Mouse (Mus musculus) CH12.LX (cell line): ENCODE data around the gene Pde6b. TPM values are rescaled to one million over a fixed set of nuclear protein-coding genes. Genes with fewer than 3 reads are reported as not detected.
A peak's percentile ranks its signal among the peaks of the same experiment; 100 is the strongest.

ENCODE experiments used
- DNase-seq: peaks from one replicate; pipeline ENCODE4 v3.0.0-alpha.2; 2013; ENCODE audit errors: extremely low read depth
- H3K27ac ChIP-seq: 2 replicates; pipeline ENCODE4 v1.5.1; 2012; ENCODE audit warnings: low read depth, mild to moderate bottlenecking, control low read depth, moderate library complexity; ENCODE audit not compliant: insufficient read depth
- H3K27me3 ChIP-seq: replicated peaks from 2 replicates; pipeline ENCODE3; 2012; ENCODE audit warnings: inconsistent platforms
- H3K36me3 ChIP-seq, 2 experiments: replicated peaks in 1 of 2; 2 replicates each; pipeline versions ENCODE3 to v1.6.1; 2012; ENCODE audit warnings: inconsistent platforms in 1 of 2, low read length in 1 of 2, mild to moderate bottlenecking in 1 of 2, mixed read lengths in 1 of 2, moderate library complexity in 1 of 2; ENCODE audit not compliant: control insufficient read depth in 1 of 2, insufficient read depth in 1 of 2
- H3K4me1 ChIP-seq, 2 experiments: 2 replicates each; pipeline ENCODE4 v1.6.1; 2012; ENCODE audit warnings: inconsistent platforms in 1 of 2, moderate library complexity in 1 of 2; ENCODE audit not compliant: insufficient read depth in 2 of 2, control insufficient read depth in 1 of 2
- H3K4me2 ChIP-seq: 2 replicates; pipeline ENCODE4 v1.6.1; 2012; ENCODE audit warnings: low read depth, mild to moderate bottlenecking, control low read depth; ENCODE audit not compliant: poor library complexity, insufficient read depth, severe bottlenecking
- H3K4me3 ChIP-seq, 3 experiments: fragments of 150-350 bp in 1 of 3; sonication (generic) in 1 of 3; replicated peaks in 1 of 3; 2 replicates each; pipeline versions ENCODE3 to v1.5.1; 2011 to 2012; ENCODE audit warnings: low read depth in 2 of 3, low read length in 2 of 3, mild to moderate bottlenecking in 2 of 3, moderate library complexity in 2 of 3, control low read depth in 1 of 3, improper control_type of control experiment in 1 of 3, inconsistent platforms in 1 of 3, mixed read lengths in 1 of 3; ENCODE audit not compliant: poor library complexity in 1 of 3
- H3K79me2 ChIP-seq: replicated peaks from 2 replicates; pipeline ENCODE4 v1.6.1; 2012; ENCODE audit warnings: mild to moderate bottlenecking, moderate library complexity; ENCODE audit not compliant: control insufficient read depth, poor library complexity, insufficient read depth, severe bottlenecking; ENCODE audit errors: extremely low read depth
- H3K9ac ChIP-seq: 2 replicates; pipeline ENCODE4 v1.6.1; 2012; ENCODE audit warnings: low read depth, mild to moderate bottlenecking, control low read depth, moderate library complexity; ENCODE audit not compliant: insufficient read depth
- H3K9me3 ChIP-seq: replicated peaks from 2 replicates; pipeline ENCODE3; 2012; ENCODE audit warnings: low read length, inconsistent platforms, mixed read lengths
- BHLHE40 ChIP-seq: IDR thresholded peaks from 2 replicates; pipeline ENCODE4 v1.6.1; 2011; ENCODE audit warnings: mild to moderate bottlenecking, low read depth, low read length, improper control_type of control experiment
- CHD1 ChIP-seq: IDR thresholded peaks from 2 replicates; pipeline ENCODE4 v1.6.1; 2012; ENCODE audit warnings: low read depth, low read length, improper control_type of control experiment, inconsistent platforms
- CHD2 ChIP-seq: IDR thresholded peaks from 2 replicates; pipeline ENCODE4 v1.6.1; 2011; ENCODE audit warnings: low read length, improper control_type of control experiment
- CTCF ChIP-seq, 2 experiments: IDR thresholded peaks in 1 of 2; conservative IDR thresholded peaks in 1 of 2; 2 replicates each; pipeline ENCODE4 v1.5.1; 2011 to 2012; ENCODE audit warnings: low read depth in 2 of 2, low read length in 2 of 2, improper control_type of control experiment in 1 of 2, inconsistent platforms in 1 of 2, mild to moderate bottlenecking in 1 of 2, moderate library complexity in 1 of 2
- ELF1 ChIP-seq: IDR thresholded peaks from 2 replicates; pipeline ENCODE4 v1.6.1; 2014; ENCODE audit warnings: low read depth, mild to moderate bottlenecking, inconsistent platforms, low read length, improper control_type of control experiment
- EP300 ChIP-seq: IDR thresholded peaks from 2 replicates; pipeline ENCODE4 v1.6.1; 2011; ENCODE audit warnings: low read length, improper control_type of control experiment
- ETS1 ChIP-seq: conservative IDR thresholded peaks from 2 replicates; pipeline ENCODE4 v1.6.1; 2012; ENCODE audit warnings: low read depth, mild to moderate bottlenecking, inconsistent platforms, low read length, improper control_type of control experiment, moderate library complexity
- GABPA ChIP-seq: IDR thresholded peaks from 2 replicates; pipeline ENCODE4 v1.6.1; 2012; ENCODE audit warnings: low read depth, low read length, improper control_type of control experiment, inconsistent platforms; ENCODE audit not compliant: insufficient replicate concordance
- HCFC1 ChIP-seq: IDR thresholded peaks from 2 replicates; pipeline ENCODE4 v1.6.1; 2012; ENCODE audit warnings: low read depth, mild to moderate bottlenecking, inconsistent platforms, low read length, improper control_type of control experiment
- JUN ChIP-seq: IDR thresholded peaks from 2 replicates; pipeline ENCODE4 v1.6.1; 2011; ENCODE audit warnings: low read depth, mild to moderate bottlenecking, low read length, improper control_type of control experiment, moderate library complexity; ENCODE audit not compliant: insufficient read depth
- MXI1 ChIP-seq: IDR thresholded peaks from 2 replicates; pipeline ENCODE4 v1.6.1; 2011; ENCODE audit warnings: mild to moderate bottlenecking, low read depth, low read length, improper control_type of control experiment
- MYC ChIP-seq: IDR thresholded peaks from 2 replicates; pipeline ENCODE4 v1.6.1; 2011; ENCODE audit warnings: low read depth, mild to moderate bottlenecking, improper control_type of control experiment, low read length
- NRF1 ChIP-seq: IDR thresholded peaks from 2 replicates; pipeline ENCODE4 v1.6.1; 2014; ENCODE audit warnings: low read depth, mild to moderate bottlenecking, inconsistent platforms, low read length, improper control_type of control experiment, moderate library complexity
- POLR2A ChIP-seq: IDR thresholded peaks from 2 replicates; pipeline ENCODE4 v1.6.1; 2011; ENCODE audit warnings: low read depth, mild to moderate bottlenecking, improper control_type of control experiment, low read length
- RAD21 ChIP-seq: IDR thresholded peaks from 2 replicates; pipeline ENCODE4 v1.6.1; 2011; ENCODE audit warnings: low read depth, mild to moderate bottlenecking, low read length, improper control_type of control experiment, moderate library complexity
- USF1 ChIP-seq: IDR thresholded peaks from 2 replicates; pipeline ENCODE4 v1.6.1; 2014; ENCODE audit warnings: low read depth, mild to moderate bottlenecking, inconsistent platforms, low read length, improper control_type of control experiment
- ZMIZ1 ChIP-seq: IDR thresholded peaks from 2 replicates; pipeline ENCODE4 v1.6.1; 2012; ENCODE audit warnings: low read depth, mild to moderate bottlenecking, inconsistent platforms, low read length, improper control_type of control experiment
- ZNF384 ChIP-seq: IDR thresholded peaks from 2 replicates; pipeline ENCODE4 v1.6.1; 2012; ENCODE audit warnings: low read depth, low read length, improper control_type of control experiment, inconsistent platforms
- dilution Hi-C: fragments of 300-500 bp; cut with MboI; formaldehyde crosslinking; loops from 2 replicates; pipeline ENCODE4 v1.14.3; 2020; ENCODE audit warnings: low sequenced_read_pairs; ENCODE audit not compliant: extremely low pct_unique_long_range_greater_than_20kb, extremely low pct_ligation_motif_present
- in situ Hi-C: fragments of 300-500 bp; cut with MboI; formaldehyde crosslinking; loops from 3 replicates; pipeline ENCODE4 v1.14.3; 2019; ENCODE audit warnings: low sequenced_read_pairs, low pct_ligation_motif_present, low pct_unique_long_range_greater_than_20kb, mixed read lengths
- polyA plus RNA-seq: library from polyadenylated mRNA; unstranded; fragments of >175 nt; gene quantifications from 2 replicates; pipeline ENCODE4 v1.2.1, GENCODE M21; 2012; ENCODE audit warnings: low read depth; ENCODE audit not compliant: insufficient read length
- total RNA-seq, 2 experiments: library from RNA; depleted of rRNA; stranded (reverse); fragments of 300-350 nt in 1 of 2; fragments of >200 nt in 1 of 2; gene quantifications; 2 replicates each; pipeline ENCODE4 v1.2.3; 2012 to 2014

The Pde6b gene
- total and polyA plus RNA-seq, 3 experiments: 0.11 TPM; not detected in 2

GRCm38 (mm10) chr5:108458706-108459105 is 70.5 kb downstream of the Pde6b start:
- peaks cover 24% of the 10 kb centered on the region for H3K79me2 ChIP-seq
- DNase-seq: no peak
- no peaks in the 10 kb centered on the region for H3K9me3 ChIP-seq
- H3K4me2 ChIP-seq: no peak overlapping the region
- dilution Hi-C loops: no loop called here
- H3K9ac ChIP-seq: no peak overlapping the region
- no peak for TF ChIP-seq CHD1
- H3K4me3 ChIP-seq: no peak overlapping the region
- in situ Hi-C loops: no loop called here
- H3K27ac ChIP-seq: no peak overlapping the region
- peaks cover 0 to 2% of the 10 kb centered on the region in 2 experiments for H3K36me3 ChIP-seq
- H3K27me3 ChIP-seq: peaks cover 29% of the 10 kb centered on the region
- peaks cover 8 to 22% of the 10 kb centered on the region in 2 experiments for H3K4me1 ChIP-seq

- Histone ChIP-seq H3K9ac (no peak overlapping the region), H3K4me3 (peak overlapping the region; percentile 51 to 63 (median 56)), H3K9me3 (no peaks in the 10 kb centered on the region), H3K36me3 (peaks cover 0 to 2% of the 10 kb centered on the region in 2 experiments), H3K4me2 (peak overlapping the region; percentile 75), H3K27me3 (peaks cover 29% of the 10 kb centered on the region), H3K27ac (no peak overlapping the region), H3K4me1 (peaks cover 8 to 31% of the 10 kb centered on the region in 2 experiments), H3K79me2 (peaks cover 28% of the 10 kb centered on the region)
- no peak for DNase-seq
- in situ Hi-C loops (no loop called here), dilution Hi-C loops (no loop called here)
- TF ChIP-seq CHD2: no peak
- no peak for TF ChIP-seq MXI1
- TF ChIP-seq ZMIZ1: no peak
- no peak for TF ChIP-seq HCFC1
- TF ChIP-seq ETS1: no peak
- TF ChIP-seq USF1: no peak
- TF ChIP-seq MYC: no peak
- no peak for TF ChIP-seq JUN
- TF ChIP-seq CHD1: no peak
- no peak for TF ChIP-seq RAD21
- no peak for TF ChIP-seq ELF1
- TF ChIP-seq ZNF384: no peak
- no peak for TF ChIP-seq POLR2A
- no peak for TF ChIP-seq CTCF (conservative IDR thresholded peaks at IDR 0.05 in 1 of 2, IDR thresholded peaks at IDR 0.05 in 1 of 2; ENCODE audit: low read depth in 2 of 2, low read length in 2 of 2)
- no peak for TF ChIP-seq GABPA
- TF ChIP-seq BHLHE40: no peak
- no peak for TF ChIP-seq NRF1
- no peak for TF ChIP-seq EP300
Measured at GRCm38 (mm10) chr5:108460461-108460860, 72.3 kb downstream of the Pde6b start.
